Mouse (Mus musculus): ENCODE results near the gene Bcl9l. TPM values are rescaled to one million over a fixed set of nuclear protein-coding genes. Genes with fewer than 3 reads are reported as not detected.
A peak's percentile ranks its signal among the peaks of the same experiment; 100 is the strongest.

The Bcl9l gene
- total and polyA plus RNA-seq, 3 experiments, result 0.58 to 5.1 TPM; not detected in 1

DNA sequence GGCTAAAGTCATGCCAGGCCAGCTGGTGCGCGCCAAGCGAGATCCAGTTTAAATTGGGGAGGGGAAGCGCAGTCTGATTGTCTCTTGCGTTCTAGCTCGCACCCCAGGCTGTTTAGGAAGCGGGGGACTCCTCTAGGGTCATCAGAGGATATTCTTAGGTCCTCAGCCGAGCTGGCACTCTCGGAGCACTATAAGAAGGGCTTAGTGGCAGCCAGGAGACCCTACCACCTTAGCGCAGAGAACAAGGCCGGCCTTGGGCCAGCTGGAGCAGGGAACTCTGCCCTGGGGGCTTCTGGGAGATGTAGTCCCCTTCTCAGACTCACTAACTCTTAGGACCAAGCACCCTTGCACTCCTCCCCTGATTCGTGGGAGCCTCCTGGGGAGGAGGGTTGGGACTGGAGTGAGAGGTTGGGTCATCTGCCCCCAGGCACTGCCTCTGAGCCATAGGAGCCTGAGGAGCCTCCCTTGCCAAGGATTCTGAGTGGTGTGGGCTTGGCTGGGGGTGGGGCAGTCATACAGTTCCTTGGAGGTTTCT is 952 bp downstream of the Bcl9l start:
- H3K79me2 ChIP-seq (ENCODE audit: control insufficient read depth, insufficient read depth, low read length, poor library complexity), result peaks cover 4% of the 10 kb centered on the region; the same call in 1 of the 2 replicates
- H3K36me3 ChIP-seq (ENCODE audit: control insufficient read depth in 1 of 2, insufficient read depth in 2 of 2, low read length in 2 of 2), result no peaks in the 10 kb centered on the region
- peak; percentile 67 for DNase-seq (ENCODE audit: low read depth, low spot score)
- peak overlapping the region; percentile 74 for H3K9ac ChIP-seq (ENCODE audit: control insufficient read depth, low read depth, low read length, poor library complexity, severe bottlenecking)
- no peaks in the 10 kb centered on the region for H3K9me3 ChIP-seq (replicated peaks; ENCODE audit: insufficient read depth, low read length)
- no peaks in the 10 kb centered on the region for H3K4me1 ChIP-seq (ENCODE audit: control insufficient read depth in 1 of 2, insufficient read depth in 2 of 2, low read length in 2 of 2)
- H3K27me3 ChIP-seq (ENCODE audit: control insufficient read depth in 1 of 2, insufficient read depth in 2 of 2, low read length in 2 of 2), result no peaks in the 10 kb centered on the region
- H3K4me3 ChIP-seq (ENCODE audit: control insufficient read depth in 1 of 2, insufficient read depth in 1 of 2, low read depth in 2 of 2, low read length in 2 of 2), result peak overlapping the region; percentile 85 to 90
- no peak overlapping the region for H3K27ac ChIP-seq (ENCODE audit: control insufficient read depth, low read depth, low read length)
- TF ChIP-seq GATA1 (IDR thresholded peaks at IDR 0.05; ENCODE audit: low read depth, low read length) (no peak), GABPA (IDR thresholded peaks at IDR 0.05; ENCODE audit: low read depth, low read length) (no peak), MXI1 (IDR thresholded peaks at IDR 0.05; ENCODE audit: low read depth, low read length) (no peak), MAX (IDR thresholded peaks at IDR 0.05; ENCODE audit: low read length) (no peak), BHLHE40 (IDR thresholded peaks at IDR 0.05; ENCODE audit: borderline replicate concordance, low read depth, low read length) (no peak), SIN3A (IDR thresholded peaks at IDR 0.05; ENCODE audit: low read length) (peak; percentile 71), E2F4 (IDR thresholded peaks at IDR 0.05; ENCODE audit: borderline replicate concordance, low read depth, low read length) (no peak), HCFC1 (IDR thresholded peaks at IDR 0.05; ENCODE audit: low read depth, low read length) (peak; percentile 92), KAT2A (conservative IDR thresholded peaks at IDR 0.05; ENCODE audit: low read depth, low read length) (peak; percentile 63; the same call in 1 of the 2 replicates), POLR2A (IDR thresholded peaks at IDR 0.05; ENCODE audit: control insufficient read depth in 1 of 2, insufficient read depth in 1 of 2, low read depth in 1 of 2, low read length in 2 of 2, poor library complexity in 1 of 2) (no peak), MAFK (IDR thresholded peaks at IDR 0.05; ENCODE audit: borderline replicate concordance, low read depth, low read length) (no peak), UBTF (IDR thresholded peaks at IDR 0.05; ENCODE audit: borderline replicate concordance, insufficient read depth, low read depth, low read length) (no peak)

DNA sequence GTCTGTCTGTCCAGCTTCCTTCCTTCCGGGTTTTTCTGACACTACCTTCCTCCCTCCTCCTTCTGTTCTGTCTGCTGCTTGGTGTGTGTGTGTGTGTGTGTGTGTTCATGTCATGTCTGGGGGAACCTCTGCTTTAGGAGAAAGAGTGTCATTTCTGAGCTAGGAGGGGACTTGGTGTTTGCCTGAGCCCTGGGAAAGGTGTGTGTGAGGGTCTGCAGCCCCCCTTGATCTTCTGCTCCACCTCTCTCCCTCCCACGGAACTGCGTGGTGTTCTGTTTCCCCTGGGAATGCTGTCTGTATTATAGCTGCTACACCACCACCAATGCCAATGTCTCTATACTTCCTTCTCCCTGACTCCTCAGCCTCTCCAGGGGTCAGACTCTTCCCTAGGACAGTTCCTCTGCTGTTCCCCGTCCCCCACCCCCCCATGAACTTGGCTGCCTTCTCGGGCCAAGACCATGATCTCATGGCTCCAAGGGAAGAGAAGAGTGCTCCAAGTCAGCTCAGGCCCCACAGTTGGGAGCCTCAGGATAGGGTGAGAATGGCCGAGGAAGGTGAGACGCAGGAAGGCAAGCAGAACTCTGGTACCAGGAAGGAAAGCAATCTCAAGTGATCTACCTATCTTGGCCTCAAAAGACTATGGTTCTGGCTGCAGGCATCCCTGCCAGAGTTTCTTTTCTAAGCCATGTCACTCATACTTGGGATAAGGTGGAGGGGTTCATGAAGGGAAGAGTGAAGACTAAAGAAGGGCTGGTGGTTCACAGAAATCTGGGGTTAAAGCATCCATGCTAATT is 1.9 kb downstream of the Bcl9l start:
- Histone ChIP-seq H3K9ac (ENCODE audit: control insufficient read depth, low read depth, low read length, poor library complexity, severe bottlenecking) (no peak overlapping the region), H3K79me2 (ENCODE audit: control insufficient read depth, insufficient read depth, low read length, poor library complexity) (peaks cover 4% of the 10 kb centered on the region; the same call in 1 of the 2 replicates), H3K36me3 (ENCODE audit: control insufficient read depth in 1 of 2, insufficient read depth in 2 of 2, low read length in 2 of 2) (no peaks in the 10 kb centered on the region), H3K27ac (ENCODE audit: control insufficient read depth, low read depth, low read length) (no peak overlapping the region), H3K9me3 (replicated peaks; ENCODE audit: insufficient read depth, low read length) (no peaks in the 10 kb centered on the region), H3K4me3 (ENCODE audit: control insufficient read depth in 1 of 2, insufficient read depth in 1 of 2, low read depth in 2 of 2, low read length in 2 of 2) (no peak overlapping the region), H3K4me1 (ENCODE audit: control insufficient read depth in 1 of 2, insufficient read depth in 2 of 2, low read length in 2 of 2) (no peaks in the 10 kb centered on the region), H3K27me3 (ENCODE audit: control insufficient read depth in 1 of 2, insufficient read depth in 2 of 2, low read length in 2 of 2) (no peaks in the 10 kb centered on the region)
- TF ChIP-seq CTCF (IDR thresholded peaks at IDR 0.05 in 2 of 3, conservative IDR thresholded peaks at IDR 0.05 in 1 of 3; ENCODE audit: control insufficient read depth in 1 of 3, insufficient read depth in 1 of 3, low read depth in 2 of 3, low read length in 3 of 3, poor library complexity in 1 of 3, severe bottlenecking in 1 of 3) (no peak), NRF1 (IDR thresholded peaks at IDR 0.05; ENCODE audit: insufficient read depth, low read depth, low read length, poor library complexity, severe bottlenecking) (no peak), JUND (IDR thresholded peaks at IDR 0.05; ENCODE audit: low read depth, low read length) (no peak), MAZ (IDR thresholded peaks at IDR 0.05; ENCODE audit: low read depth, low read length) (no peak), GABPA (IDR thresholded peaks at IDR 0.05; ENCODE audit: low read depth, low read length) (no peak), EP300 (IDR thresholded peaks at IDR 0.05; ENCODE audit: low read depth in 1 of 2, low read length in 2 of 2) (no peak), CHD2 (IDR thresholded peaks at IDR 0.05; ENCODE audit: low read length) (no peak), MYC (IDR thresholded peaks at IDR 0.05; ENCODE audit: low read depth, low read length) (no peak), RAD21 (IDR thresholded peaks at IDR 0.05; ENCODE audit: low read depth, low read length) (no peak), MAX (IDR thresholded peaks at IDR 0.05; ENCODE audit: low read length) (no peak), USF1 (IDR thresholded peaks at IDR 0.05; ENCODE audit: low read depth, low read length) (no peak)
- DNase-seq (ENCODE audit: low read depth, low spot score), result no peak
